Mouse (Mus musculus): ENCODE data around the gene Olfr342.

Olfr342 gene

DNA sequence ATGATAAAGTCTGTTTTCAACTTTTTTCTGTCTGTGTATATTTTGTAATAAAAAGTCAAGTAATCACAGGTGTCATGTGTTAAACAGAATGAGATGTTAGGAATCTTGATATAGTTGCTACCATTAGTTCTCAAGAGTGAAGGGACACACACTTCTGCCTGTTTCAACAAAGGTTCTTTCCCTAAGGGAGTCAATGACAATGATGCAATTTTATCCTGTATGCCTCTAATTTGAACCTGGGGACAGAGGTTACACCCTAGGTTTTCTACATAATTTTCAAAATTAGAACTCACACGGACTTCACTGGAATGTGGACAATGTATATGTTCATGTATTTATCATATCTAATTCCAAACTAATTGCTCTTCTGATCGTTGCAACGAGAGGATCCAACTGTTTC lies at the start of gene Olfr342:
Gene Olfr342, plus strand, starts transcription at position 301 of the 400 bp plus-strand sequence.
- no peak for DNase-seq (ENCODE audit: low spot score)

DNA sequence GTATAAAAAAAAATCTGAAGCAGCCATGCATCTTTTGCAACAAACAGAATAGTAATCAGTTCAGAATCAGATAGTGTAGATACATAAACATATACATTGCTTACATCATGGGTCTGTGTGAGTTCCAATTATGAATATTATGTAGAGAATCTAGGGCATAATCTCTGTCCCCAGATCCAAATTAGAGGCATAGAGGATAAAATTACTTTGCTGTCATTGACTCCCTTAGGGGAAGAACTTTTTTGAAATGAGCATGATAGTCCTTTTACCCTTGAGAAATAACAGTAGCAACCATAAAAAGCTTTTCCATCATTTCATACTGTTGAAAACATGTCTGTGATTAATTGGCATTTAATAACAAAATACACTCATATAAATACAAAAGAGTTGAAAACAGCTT lies 42.4 kb upstream of the Olfr342 start, which contains the start of gene Olfr341:
Gene Olfr341, minus strand, starts transcription at position 101 of the 400 bp plus-strand sequence.
- no peak for DNase-seq (ENCODE audit: low spot score)

DNA sequence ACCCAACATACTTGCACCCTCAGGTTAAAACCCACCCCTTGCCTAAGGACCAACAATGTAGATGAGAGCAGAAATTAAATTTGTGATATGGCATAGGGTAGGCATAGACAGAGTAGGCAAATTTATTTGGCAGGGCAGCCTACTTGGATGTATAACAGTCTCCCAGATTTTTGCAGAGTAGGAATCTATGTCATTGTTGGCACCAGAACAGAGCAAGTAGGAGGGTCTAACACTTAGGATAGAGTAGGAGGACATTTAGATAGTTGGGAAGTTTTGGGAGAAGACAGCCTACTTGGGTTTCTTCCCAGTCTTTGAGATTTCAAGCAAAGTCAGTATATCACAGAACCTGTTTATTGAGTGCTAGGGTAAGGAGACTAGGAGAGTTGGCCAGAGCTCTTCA lies 40.4 kb downstream of the Olfr342 start:
- DNase-seq (ENCODE audit: low spot score), result no peak

DNA sequence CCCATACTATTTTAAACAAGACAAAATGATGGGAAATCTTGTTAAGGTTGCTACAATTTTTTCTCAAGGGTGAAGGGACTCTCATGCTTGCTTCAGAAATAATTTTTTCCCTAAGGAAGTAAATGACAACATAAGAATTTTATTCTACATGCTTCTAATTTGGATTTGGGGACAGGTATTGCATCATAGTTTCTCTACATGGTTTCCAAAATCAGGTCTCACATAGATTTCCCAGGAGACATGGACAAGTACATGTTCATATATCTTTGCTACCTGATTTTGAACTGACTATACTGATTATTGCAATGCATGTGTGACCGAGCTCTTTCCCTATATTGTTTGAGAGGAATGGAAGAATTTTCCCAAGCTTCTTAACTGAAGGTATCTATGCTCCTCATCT lies 41.6 kb downstream of the Olfr342 start, which contains the start of gene Olfr344:
Gene Olfr344, plus strand, starts transcription at position 301 of the 400 bp plus-strand sequence.
- DNase-seq (ENCODE audit: low spot score), result no peak

DNA sequence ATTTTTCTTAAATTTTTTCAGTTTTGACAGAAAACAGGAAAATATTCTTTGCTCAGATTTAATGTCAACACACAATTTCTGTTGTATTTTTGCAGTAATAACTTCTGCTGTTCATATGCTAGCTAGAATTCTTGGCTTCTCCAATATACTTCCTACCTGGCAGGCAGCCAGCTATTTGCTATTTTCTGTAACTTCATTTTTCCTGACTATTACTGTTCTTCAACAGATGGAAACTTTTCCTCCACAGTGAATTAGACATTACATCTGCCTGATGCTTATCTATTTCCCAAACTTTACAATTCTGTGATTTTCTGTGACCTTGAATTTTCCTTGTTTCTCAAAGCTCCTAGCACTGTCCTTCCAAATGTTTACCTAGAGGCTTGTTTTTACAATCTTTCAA lies 42.2 kb downstream of the Olfr342 start:
- DNase-seq (ENCODE audit: low spot score), result no peak

DNA sequence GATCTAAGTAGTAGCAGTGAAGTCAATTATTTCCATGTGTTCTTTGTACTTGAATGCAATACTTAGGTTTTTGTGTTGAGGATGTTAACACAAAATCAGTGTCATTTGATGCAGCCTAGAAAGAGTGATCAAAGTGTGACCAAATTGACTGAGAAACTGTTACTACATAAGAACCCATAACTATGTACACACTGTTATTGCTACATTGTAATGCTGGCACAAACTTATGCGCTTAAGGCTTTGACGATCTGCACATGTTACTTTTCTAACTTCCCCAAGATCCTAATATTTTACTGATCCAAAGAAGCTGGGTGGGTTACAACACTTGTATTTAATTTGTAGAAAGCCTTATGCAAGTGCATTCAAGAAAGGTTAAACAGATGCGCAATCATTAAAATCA lies 43.0 kb downstream of the Olfr342 start:
- DNase-seq (ENCODE audit: low spot score), result no peak
